36 mouse cellular contexts compared by ENCODE assay signal in genomic region chr5:149961178-149961577, GRCm38 (mm10). TPM values are rescaled to one million over a fixed set of nuclear protein-coding genes. Genes with fewer than 3 reads are reported as not detected.
DNase-seq lines count a peak whose midpoint lies in the region; ATAC-seq lines count a peak whose summit lies in the region.
"Had no signal": no experiment of that assay in that cellular context is flagged by ENCODE, and none has a peak within 500 bp of the region (broad histone marks: within the 10 kb centered on the region; RNA-seq: fewer than 3 reads in every experiment).

No protein-coding gene starts in this region.

- intact Hi-C loops in heart, postnatal 10 days (cut with DNase I) = no loop called here

- H3K9ac ChIP-seq in kidney, embryonic 14.5 days (ENCODE audit: low read depth, low read length) = no peak overlapping the region
- H3K9ac ChIP-seq in limb, embryonic 13.5 days = no peak overlapping the region
- H3K9ac ChIP-seq in limb, embryonic 15.5 days = no peak overlapping the region
- H3K9ac ChIP-seq: embryonic facial prominence, embryonic 13.5 days; forebrain, postnatal 0 days; heart, embryonic 15.5 days; hindbrain, embryonic 12.5 days; intestine, embryonic 15.5 days; liver, embryonic 15.5 days; lung, embryonic 15.5 days had no signal

- 71% methylated on average over 11 of the region's 11 CpGs for WGBS in kidney, embryonic 14.5 days
- WGBS in limb, embryonic 13.5 days = 53% methylated on average over 11 of the region's 11 CpGs
- WGBS in limb, embryonic 10.5 days = 88% methylated on average over 11 of the region's 11 CpGs
- 41% methylated on average over 11 of the region's 11 CpGs for WGBS in limb, embryonic 15.5 days

- no peaks in the 10 kb centered on the region for H3K4me1 ChIP-seq in kidney, embryonic 14.5 days (ENCODE audit: control insufficient read depth, insufficient read depth, low read length)
- H3K4me1 ChIP-seq in limb, embryonic 13.5 days = peaks cover 26% of the 10 kb centered on the region
- peaks cover 12% of the 10 kb centered on the region for H3K4me1 ChIP-seq in limb, embryonic 10.5 days
- H3K4me1 ChIP-seq in limb, embryonic 15.5 days = peaks cover 7% of the 10 kb centered on the region; the same call in 1 of the 2 replicates
- H3K4me1 ChIP-seq: embryonic facial prominence, embryonic 13.5 days; intestine, embryonic 15.5 days; liver, embryonic 15.5 days; lung, embryonic 15.5 days had no signal

- ATAC-seq in kidney, embryonic 14.5 days (ENCODE audit: low FRiP score, low TSS enrichment) = peak; percentile 73; the same call in 1 of the 2 replicates
- ATAC-seq in limb, embryonic 13.5 days (ENCODE audit: low FRiP score, low read depth) = peak; percentile 72
- 0 out of 2 replicates have a peak, but pooled peaks have one; percentile 55 for ATAC-seq in limb, embryonic 15.5 days (ENCODE audit: insufficient number of reproducible peaks, low FRiP score, low TSS enrichment, low read depth)
- ATAC-seq: forebrain, postnatal 0 days; hindbrain, postnatal 0 days; intestine, embryonic 15.5 days; midbrain, embryonic 16.5 days had no signal

- DNase-seq in kidney, adult 11 months = no peak
- no peak for DNase-seq in limb, embryonic 10.5 days (ENCODE audit: low spot score)
- peak; percentile 61 to 65 for DNase-seq in heart, postnatal 10 days
- no peak for DNase-seq in spleen, postnatal 36 days (ENCODE audit: low spot score in 2 of 2)
- DNase-seq: adrenal gland, postnatal 25 days; B cell, adult 2 months; cerebellum, adult 11-12 months; cerebellum, postnatal 10 days; forebrain, postnatal 0 days; kidney, postnatal 25 days; lung, postnatal 36 days; right cerebral cortex, postnatal 25 days; spleen, adult 18-20 months; thymus, adult 2 months; thymus, postnatal 36 days had no signal

- H3K4me3 ChIP-seq in kidney, embryonic 14.5 days (ENCODE audit: low read length) = no peak overlapping the region
- H3K4me3 ChIP-seq in limb, embryonic 13.5 days = no peak overlapping the region
- no peak overlapping the region for H3K4me3 ChIP-seq in limb, embryonic 10.5 days
- no peak overlapping the region for H3K4me3 ChIP-seq in limb, embryonic 15.5 days
- H3K4me3 ChIP-seq: embryonic facial prominence, embryonic 13.5 days; erythroblast, embryonic 14.5 days; heart, embryonic 15.5 days; hindbrain, embryonic 12.5 days; intestine, embryonic 15.5 days; layer of hippocampus, adult 2 months; liver, embryonic 15.5 days; lung, embryonic 15.5 days had no signal

- H3K4me2 ChIP-seq in kidney, embryonic 14.5 days (replicated peaks; ENCODE audit: low read depth, low read length) = no peak overlapping the region
- H3K4me2 ChIP-seq in limb, embryonic 13.5 days (replicated peaks) = no peak overlapping the region
- H3K4me2 ChIP-seq in limb, embryonic 15.5 days = no peak overlapping the region
- H3K4me2 ChIP-seq: embryonic facial prominence, embryonic 13.5 days; heart, embryonic 15.5 days; hindbrain, embryonic 12.5 days; intestine, embryonic 15.5 days; liver, embryonic 15.5 days; lung, embryonic 15.5 days; midbrain, embryonic 11.5 days had no signal

- no peak overlapping the region for H3K27ac ChIP-seq in kidney, embryonic 14.5 days (ENCODE audit: low read depth, low read length)
- H3K27ac ChIP-seq in limb, embryonic 13.5 days = no peak overlapping the region
- H3K27ac ChIP-seq in limb, embryonic 10.5 days = no peak overlapping the region
- no peak overlapping the region for H3K27ac ChIP-seq in limb, embryonic 15.5 days
- H3K27ac ChIP-seq: embryonic facial prominence, embryonic 13.5 days; heart, embryonic 15.5 days; hindbrain, embryonic 12.5 days; hindbrain, postnatal 0 days; intestine, embryonic 15.5 days; layer of hippocampus, adult 2 months; liver, embryonic 15.5 days; lung, embryonic 15.5 days; stomach, postnatal 0 days had no signal

- H3K36me3 ChIP-seq in kidney, embryonic 14.5 days (ENCODE audit: control insufficient read depth, insufficient read depth, low read length) = no peaks in the 10 kb centered on the region
- H3K36me3 ChIP-seq in limb, embryonic 13.5 days = no peaks in the 10 kb centered on the region
- H3K36me3 ChIP-seq in limb, embryonic 10.5 days = no peaks in the 10 kb centered on the region
- no peaks in the 10 kb centered on the region for H3K36me3 ChIP-seq in limb, embryonic 15.5 days
- H3K36me3 ChIP-seq: embryonic facial prominence, embryonic 13.5 days; heart, embryonic 15.5 days; hindbrain, embryonic 12.5 days; intestine, embryonic 15.5 days; liver, embryonic 15.5 days; lung, embryonic 15.5 days had no signal

- no peaks in the 10 kb centered on the region for H3K9me3 ChIP-seq in kidney, embryonic 14.5 days (ENCODE audit: control insufficient read depth, low read length)
- H3K9me3 ChIP-seq in limb, embryonic 13.5 days = peaks cover 12% of the 10 kb centered on the region; the same call in 1 of the 2 replicates
- no peaks in the 10 kb centered on the region for H3K9me3 ChIP-seq in limb, embryonic 10.5 days (replicated peaks)
- H3K9me3 ChIP-seq in limb, embryonic 15.5 days = peaks cover 3% of the 10 kb centered on the region; the same call in 1 of the 2 replicates
- H3K9me3 ChIP-seq: embryonic facial prominence, embryonic 13.5 days; heart, embryonic 15.5 days; intestine, embryonic 15.5 days; liver, embryonic 15.5 days; lung, embryonic 15.5 days had no signal

- no peaks in the 10 kb centered on the region for H3K27me3 ChIP-seq in kidney, embryonic 14.5 days (ENCODE audit: control insufficient read depth, insufficient read depth, low read length)
- no peaks in the 10 kb centered on the region for H3K27me3 ChIP-seq in limb, embryonic 13.5 days
- H3K27me3 ChIP-seq in limb, embryonic 10.5 days (ENCODE audit: low read depth, poor library complexity, severe bottlenecking) = no peaks in the 10 kb centered on the region
- no peaks in the 10 kb centered on the region for H3K27me3 ChIP-seq in limb, embryonic 15.5 days
- H3K27me3 ChIP-seq: embryonic facial prominence, embryonic 13.5 days; heart, embryonic 15.5 days; hindbrain, embryonic 12.5 days; intestine, embryonic 15.5 days; liver, embryonic 15.5 days; lung, embryonic 15.5 days had no signal

RNA-seq across cellular contexts. Expression of gene Rxfp2, which starts 57.3 kb away (rescaled TPM):
- 6.0 and 7.9 TPM in 2 replicates for polyA plus RNA-seq in kidney, embryonic 14.5 days (2014; fragmentation: Nextera tagmentation; extraction: Ambion mirVana)
- 0.41 and 0.43 TPM in 2 replicates for polyA plus RNA-seq in limb, embryonic 13.5 days (2015; fragmentation: Nextera tagmentation; extraction: Ambion mirVana)
- 0.89 and 2.1 TPM in 2 replicates for polyA plus RNA-seq in limb, embryonic 10.5 days (2016; fragmentation: Nextera tagmentation; extraction: Ambion mirVana)
- not detected for total RNA-seq in heart, postnatal 10 days (2021)
- polyA plus RNA-seq in limb, embryonic 15.5 days (2015; fragmentation: Nextera tagmentation; extraction: Ambion mirVana) = 0.10 TPM in 1 of 2 replicates, not detected in the other
- total RNA-seq: adrenal gland, adult 18-20 months; adrenal gland, postnatal 25 days; common myeloid progenitor, adult 5-6 weeks; gastrocnemius, adult 8-10 months; liver, adult 2 months; megakaryocyte, adult 5-6 weeks; neutrophil, adult 5-6 weeks had no signal
- polyA plus RNA-seq: erythroblast, embryonic 14.5 days; liver, adult 2 months; liver, embryonic 15.5 days had no signal

Comparison
In these comparisons a context has a peak if more than half of its experiments do, and no peak if none do; other contexts are left out.
1. DNase-seq: peak in heart, postnatal 10 days (2 of 2); none in kidney, adult 11 months (single experiment), limb, embryonic 10.5 days (single experiment) and spleen, postnatal 36 days (0 of 2).
2. Peak in every context shown above with its lines, with median percentiles within 50 percentile points of each other: ATAC-seq.